9 mouse cellular contexts compared by ENCODE assay signal in the genomic region with DNA sequence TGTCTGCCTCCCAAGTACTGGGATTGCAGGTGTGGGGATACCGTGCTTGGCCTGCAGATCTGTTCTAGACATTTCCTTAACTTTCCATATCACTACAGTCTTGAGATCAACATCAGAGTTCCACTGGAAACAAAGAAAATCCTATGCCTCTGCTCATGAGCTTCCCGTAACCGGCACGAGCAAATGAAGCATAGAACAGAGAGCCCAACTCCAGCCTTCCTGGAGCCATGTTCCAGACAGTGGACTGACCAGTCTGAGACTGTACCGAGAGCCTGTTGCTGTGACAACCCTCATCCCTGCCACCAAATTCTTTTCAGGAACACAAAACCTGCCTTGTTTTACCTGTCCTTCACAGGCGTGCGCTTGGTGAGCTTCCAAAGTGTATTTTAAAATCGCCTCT. TPM values are rescaled to one million over a fixed set of nuclear protein-coding genes. Genes with fewer than 3 reads are reported as not detected.
DNase-seq lines count a peak whose midpoint lies in the region; ATAC-seq and TF ChIP-seq lines count a peak whose summit lies in the region.
"Had no signal": no experiment of that assay in that cellular context is flagged by ENCODE, and none has a peak within 500 bp of the region (broad histone marks: within the 10 kb centered on the region; RNA-seq: fewer than 3 reads in every experiment).

No protein-coding gene starts in this region.

- H3K36me3 ChIP-seq in intestine, embryonic 14.5 days (ENCODE audit: control insufficient read depth, insufficient read depth, low read length) = no peaks in the 10 kb centered on the region
- no peaks in the 10 kb centered on the region for H3K36me3 ChIP-seq in intestine, postnatal 0 days (ENCODE audit: control insufficient read depth, insufficient read depth)
- no peaks in the 10 kb centered on the region for H3K36me3 ChIP-seq in lung, postnatal 0 days (ENCODE audit: insufficient read depth, low read length)
- no peaks in the 10 kb centered on the region for H3K36me3 ChIP-seq in hindbrain, embryonic 15.5 days
- no peaks in the 10 kb centered on the region for H3K36me3 ChIP-seq in stomach, embryonic 14.5 days (ENCODE audit: control insufficient read depth, insufficient read depth, low read length)
- H3K36me3 ChIP-seq: heart, embryonic 12.5 days had no signal

- H3K9ac ChIP-seq in intestine, embryonic 14.5 days (ENCODE audit: low read length) = no peak overlapping the region
- H3K9ac ChIP-seq in intestine, postnatal 0 days (ENCODE audit: low read depth, low read length) = no peak overlapping the region
- no peak overlapping the region for H3K9ac ChIP-seq in lung, postnatal 0 days (replicated peaks; ENCODE audit: low read depth)
- no peak overlapping the region for H3K9ac ChIP-seq in hindbrain, embryonic 15.5 days
- no peak overlapping the region for H3K9ac ChIP-seq in stomach, embryonic 14.5 days (replicated peaks; ENCODE audit: low read depth, low read length)
- H3K9ac ChIP-seq: heart, embryonic 12.5 days had no signal

- H3K9me3 ChIP-seq in intestine, embryonic 14.5 days (ENCODE audit: control insufficient read depth, low read length) = no peaks in the 10 kb centered on the region
- no peaks in the 10 kb centered on the region for H3K9me3 ChIP-seq in intestine, postnatal 0 days (ENCODE audit: control insufficient read depth)
- no peaks in the 10 kb centered on the region for H3K9me3 ChIP-seq in lung, postnatal 0 days (ENCODE audit: low read length)
- no peaks in the 10 kb centered on the region for H3K9me3 ChIP-seq in hindbrain, embryonic 15.5 days
- no peaks in the 10 kb centered on the region for H3K9me3 ChIP-seq in stomach, embryonic 14.5 days (ENCODE audit: control insufficient read depth, low read depth, low read length)

- ATAC-seq in intestine, embryonic 14.5 days (replicated peaks; ENCODE audit: low FRiP score, low TSS enrichment, low read depth) = no peak
- ATAC-seq in intestine, postnatal 0 days = no peak
- no peak for ATAC-seq in lung, postnatal 0 days
- ATAC-seq in hindbrain, embryonic 15.5 days (ENCODE audit: low FRiP score, low read depth) = peak; percentile 46; the same call in 1 of the 2 replicates
- no peak for ATAC-seq in stomach, embryonic 14.5 days (ENCODE audit: insufficient number of reproducible peaks, insufficient read depth, low FRiP score, low read depth)

- intact Hi-C loops in gastrocnemius, adult 2 months (cut with DNase I) = no loop called here
- intact Hi-C loops in left cerebral cortex, postnatal 25 days (cut with DNase I) = no loop called here

- peak overlapping the region; percentile 6; the same call in 1 of the 2 replicates for H3K27ac ChIP-seq in intestine, embryonic 14.5 days (ENCODE audit: low read depth)
- no peak overlapping the region for H3K27ac ChIP-seq in intestine, postnatal 0 days (ENCODE audit: low read depth, low read length)
- H3K27ac ChIP-seq in lung, postnatal 0 days (ENCODE audit: low read length) = 0 out of 2 replicates have a peak overlapping the region, but pooled peaks have one; percentile 5
- H3K27ac ChIP-seq in hindbrain, embryonic 15.5 days (replicated peaks) = peak overlapping the region; percentile 69
- H3K27ac ChIP-seq in stomach, embryonic 14.5 days (ENCODE audit: low read length) = peak overlapping the region; percentile 17; the same call in 1 of the 2 replicates
- H3K27ac ChIP-seq in gastrocnemius, adult 2 months = no peak overlapping the region

- no peak for DNase-seq in intestine, embryonic 14.5 days (ENCODE audit: low spot score)
- DNase-seq in lung, postnatal 0 days (ENCODE audit: low spot score) = no peak
- no peak for DNase-seq in lung, postnatal 36 days
- no peak for DNase-seq in gastrocnemius, adult 2 months
- DNase-seq in left cerebral cortex, postnatal 25 days (ENCODE audit: low spot score in 2 of 2) = no peak

- peaks cover 41% of the 10 kb centered on the region for H3K4me1 ChIP-seq in intestine, embryonic 14.5 days (replicated peaks; ENCODE audit: control insufficient read depth, insufficient read depth, low read length)
- H3K4me1 ChIP-seq in intestine, postnatal 0 days (replicated peaks; ENCODE audit: control insufficient read depth, insufficient read depth, low read length) = 0 out of 2 replicates have a peak, but pooled peaks cover 12% of the 10 kb centered on the region
- H3K4me1 ChIP-seq in lung, postnatal 0 days (ENCODE audit: insufficient read depth, low read depth, low read length) = peaks cover 23% of the 10 kb centered on the region
- peaks cover 45% of the 10 kb centered on the region for H3K4me1 ChIP-seq in hindbrain, embryonic 15.5 days (replicated peaks)
- H3K4me1 ChIP-seq in stomach, embryonic 14.5 days (ENCODE audit: control insufficient read depth, insufficient read depth, low read length) = peaks cover 31% of the 10 kb centered on the region

- no peak overlapping the region for H3K4me2 ChIP-seq in intestine, embryonic 14.5 days (ENCODE audit: low read length)
- H3K4me2 ChIP-seq in intestine, postnatal 0 days (replicated peaks; ENCODE audit: low read depth) = no peak overlapping the region
- H3K4me2 ChIP-seq in lung, postnatal 0 days (replicated peaks; ENCODE audit: low read depth, low read length) = no peak overlapping the region
- H3K4me2 ChIP-seq in hindbrain, embryonic 15.5 days = peak overlapping the region; percentile 14; the same call in 1 of the 2 replicates
- no peak overlapping the region for H3K4me2 ChIP-seq in stomach, embryonic 14.5 days (replicated peaks; ENCODE audit: low read depth, low read length)
- H3K4me2 ChIP-seq: heart, embryonic 12.5 days had no signal

- no peak for TF ChIP-seq EP300 in lung, postnatal 0 days (IDR thresholded peaks at IDR 0.05)

- no peak overlapping the region for H3K4me3 ChIP-seq in intestine, embryonic 14.5 days (ENCODE audit: low read depth, low read length)
- no peak overlapping the region for H3K4me3 ChIP-seq in intestine, postnatal 0 days (ENCODE audit: low read depth, low read length)
- H3K4me3 ChIP-seq in lung, postnatal 0 days (ENCODE audit: low read depth, low read length) = no peak overlapping the region
- H3K4me3 ChIP-seq in hindbrain, embryonic 15.5 days = no peak overlapping the region
- H3K4me3 ChIP-seq in stomach, embryonic 14.5 days (ENCODE audit: low read depth, low read length) = no peak overlapping the region
- no peak overlapping the region for H3K4me3 ChIP-seq in gastrocnemius, adult 2 months
- H3K4me3 ChIP-seq: heart, embryonic 12.5 days had no signal

- no peaks in the 10 kb centered on the region for H3K27me3 ChIP-seq in intestine, embryonic 14.5 days (replicated peaks; ENCODE audit: control insufficient read depth, insufficient read depth, low read length)
- H3K27me3 ChIP-seq in intestine, postnatal 0 days (replicated peaks; ENCODE audit: control insufficient read depth, insufficient read depth, low read length) = no peaks in the 10 kb centered on the region
- no peaks in the 10 kb centered on the region for H3K27me3 ChIP-seq in lung, postnatal 0 days (replicated peaks; ENCODE audit: insufficient read depth, low read length)
- no peaks in the 10 kb centered on the region for H3K27me3 ChIP-seq in hindbrain, embryonic 15.5 days
- H3K27me3 ChIP-seq in stomach, embryonic 14.5 days (ENCODE audit: control insufficient read depth, insufficient read depth, low read length) = no peaks in the 10 kb centered on the region

- WGBS in intestine, embryonic 14.5 days = 88% methylated on average over 8 of the region's 8 CpGs
- 87% methylated on average over 8 of the region's 8 CpGs for WGBS in intestine, postnatal 0 days
- WGBS in lung, postnatal 0 days = 64% methylated on average over 8 of the region's 8 CpGs
- WGBS in hindbrain, embryonic 15.5 days = 78% methylated on average over 8 of the region's 8 CpGs
- 77% methylated on average over 8 of the region's 8 CpGs for WGBS in stomach, embryonic 14.5 days

- TF ChIP-seq CTCF in intestine, postnatal 0 days (IDR thresholded peaks at IDR 0.05; ENCODE audit: low read depth) = no peak
- TF ChIP-seq CTCF in lung, postnatal 0 days (IDR thresholded peaks at IDR 0.05) = no peak
- no peak for TF ChIP-seq CTCF in gastrocnemius, adult 2 months (IDR thresholded peaks at IDR 0.05)

RNA-seq across cellular contexts. Expression of gene Lrrc8d, which starts 15.3 kb away (rescaled TPM):
- 17.3 and 19.2 TPM in 2 replicates for polyA plus RNA-seq in intestine, embryonic 14.5 days (2014; fragmentation: Nextera tagmentation; extraction: Ambion mirVana)
- polyA plus RNA-seq in intestine, postnatal 0 days (2015; fragmentation: Nextera tagmentation; extraction: Ambion mirVana) = 14.5 and 15.3 TPM in 2 replicates
- polyA plus RNA-seq in lung, postnatal 0 days (2015; fragmentation: Nextera tagmentation; extraction: Ambion mirVana) = 20.5 and 23.2 TPM in 2 replicates
- polyA plus RNA-seq in hindbrain, embryonic 15.5 days (2015; fragmentation: Nextera tagmentation; extraction: Ambion mirVana) = 29.7 and 35.6 TPM in 2 replicates
- 17.6 and 20.7 TPM in 2 replicates for polyA plus RNA-seq in stomach, embryonic 14.5 days (2014; fragmentation: Nextera tagmentation; extraction: Ambion mirVana)
- 1 to 10 TPM; 3.2 to 5.0 TPM for total RNA-seq in gastrocnemius, adult 2 months (2021)
- 10 to 100 TPM; 35.1 to 35.4 TPM for total RNA-seq in left cerebral cortex, postnatal 25 days (2021)

Comparison
In these comparisons a context has a peak if more than half of its experiments do, and no peak if none do; other contexts are left out.
1. H3K27ac ChIP-seq: peak in intestine, embryonic 14.5 days (single experiment), lung, postnatal 0 days (single experiment), hindbrain, embryonic 15.5 days (single experiment) and stomach, embryonic 14.5 days (single experiment); none in intestine, postnatal 0 days (single experiment) and gastrocnemius, adult 2 months (single experiment).